Mouse (Mus musculus) stomach, postnatal 0 days (tissue): ENCODE data around the gene Pcbd2. TPM values are rescaled to one million over a fixed set of nuclear protein-coding genes. Genes with fewer than 3 reads are reported as not detected.

Experiments used
- ATAC-seq: fragments of 200-750 bp; cut with Nextera tagmentation; 2 replicates; pipeline ENCODE4 v1.8.0; 2017; ENCODE audit not compliant: low FRiP score, low TSS enrichment
- DNase-seq: peaks from one replicate; pipeline ENCODE4 v3.0.0-alpha.2; 2016; ENCODE audit warnings: low spot score
- H3K27ac ChIP-seq: fragments of 300-500 bp; sonication (generic); replicated peaks from 2 replicates; pipeline ENCODE4 v1.5.1; 2014; ENCODE audit warnings: mild to moderate bottlenecking, control low read depth
- H3K27me3 ChIP-seq: fragments of 300-500 bp; sonication (generic); 2 replicates; pipeline ENCODE4 v1.6.1; 2014; ENCODE audit warnings: low read length; ENCODE audit not compliant: control insufficient read depth, insufficient read depth
- H3K36me3 ChIP-seq: fragments of 300-500 bp; sonication (generic); 2 replicates; pipeline ENCODE4 v1.6.1; 2014; ENCODE audit warnings: low read length, mixed read lengths; ENCODE audit not compliant: control insufficient read depth, insufficient read depth
- H3K4me1 ChIP-seq: fragments of 300-500 bp; sonication (generic); replicated peaks from 2 replicates; pipeline ENCODE4 v1.6.1; 2014; ENCODE audit warnings: antibody characterized with exemption; ENCODE audit not compliant: control insufficient read depth, insufficient read depth
- H3K4me2 ChIP-seq: fragments of 300-500 bp; sonication (generic); replicated peaks from 2 replicates; pipeline ENCODE4 v1.6.1; 2014; ENCODE audit warnings: low read depth, mild to moderate bottlenecking, control low read depth, moderate library complexity
- H3K4me3 ChIP-seq: fragments of 300-500 bp; sonication (generic); 2 replicates; pipeline ENCODE4 v1.5.1; 2014; ENCODE audit warnings: low read depth, low read length, control low read depth
- H3K9ac ChIP-seq: fragments of 300-500 bp; sonication (generic); 2 replicates; pipeline ENCODE4 v1.6.1; 2014; ENCODE audit warnings: mild to moderate bottlenecking, low read length, control low read depth, mixed read lengths
- H3K9me3 ChIP-seq: fragments of 300-500 bp; sonication (generic); 2 replicates; pipeline ENCODE4 v1.6.1; 2016; ENCODE audit warnings: low read length; ENCODE audit not compliant: control insufficient read depth
- CTCF ChIP-seq: IDR thresholded peaks from 2 replicates; pipeline ENCODE4 v1.5.1; 2016; ENCODE audit warnings: antibody characterized with exemption, low read depth, mild to moderate bottlenecking, moderate library complexity
- EP300 ChIP-seq: optimal IDR thresholded peaks from 2 replicates; pipeline ENCODE3; 2016; ENCODE audit warnings: antibody characterized with exemption
- WGBS: fragments of 180-500 bp; shearing (Covaris S2); extraction: QIAGEN DNeasy Blood & Tissue Kit; methylation state at CpG from one replicate; pipeline ENCODE4 v1.1.7; 2014; 5-methylcytosine and 5-hydroxymethylcytosine counted together
- polyA plus RNA-seq: library from polyadenylated mRNA; unstranded; fragments of >200 nt; fragmentation: Nextera tagmentation; extraction: Ambion mirVana; gene quantifications from 2 replicates; pipeline ENCODE4 v1.2.1, GENCODE M21; 2015

Pcbd2 gene
- polyA plus RNA-seq, 1 experiment from 2014 or later = 71.2 TPM

- no peaks in the 10 kb centered on the region for H3K27me3 ChIP-seq
- no peak overlapping the region for H3K4me3 ChIP-seq
- DNase-seq = no peak
- no peaks in the 10 kb centered on the region for H3K36me3 ChIP-seq
- 61% methylated on average over 13 of the region's 13 CpGs for WGBS
- no peak overlapping the region for H3K9ac ChIP-seq
- H3K9me3 ChIP-seq = no peaks in the 10 kb centered on the region
- no peak overlapping the region for H3K4me2 ChIP-seq
- H3K27ac ChIP-seq = no peak overlapping the region; the same call in 1 of the 2 replicates
- no peaks in the 10 kb centered on the region for H3K4me1 ChIP-seq
- no peak for TF ChIP-seq CTCF
- TF ChIP-seq EP300 = no peak
- no peak for ATAC-seq
These were observed 27.2 kb downstream of the Pcbd2 start for GRCm38 (mm10) chr13:55754380-55754779.

GRCm38 (mm10) chr13:55756789-55757188 lies 29.6 kb downstream of the Pcbd2 start:
- Histone ChIP-seq H3K36me3 (no peaks in the 10 kb centered on the region), H3K27ac (peak overlapping the region; percentile 69), H3K4me2 (peak overlapping the region; percentile 39), H3K4me1 (no peaks in the 10 kb centered on the region), H3K9ac (peak overlapping the region; percentile 35; the same call in 1 of the 2 replicates), H3K27me3 (no peaks in the 10 kb centered on the region), H3K4me3 (peak overlapping the region; percentile 15; the same call in 1 of the 2 replicates), H3K9me3 (no peaks in the 10 kb centered on the region)
- peak; percentile 57 for ATAC-seq
- 33% methylated on average over 8 of the region's 8 CpGs for WGBS
- peak; percentile 30 for DNase-seq
- no peak for TF ChIP-seq EP300
- no peak for TF ChIP-seq CTCF

GRCm38 (mm10) chr13:55757645-55758044 lies 30.5 kb downstream of the Pcbd2 start:
- H3K9me3 ChIP-seq = no peaks in the 10 kb centered on the region
- TF ChIP-seq EP300 (no peak), CTCF (peak; percentile 74)
- H3K36me3 ChIP-seq = no peaks in the 10 kb centered on the region
- WGBS = 74% methylated on average over 6 of the region's 6 CpGs
- H3K27ac ChIP-seq = no peak overlapping the region
- DNase-seq = peak; percentile 63
- no peaks in the 10 kb centered on the region for H3K27me3 ChIP-seq
- no peaks in the 10 kb centered on the region for H3K4me1 ChIP-seq
- H3K4me3 ChIP-seq = no peak overlapping the region
- no peak overlapping the region for H3K4me2 ChIP-seq
- ATAC-seq = peak; percentile 73; the same call in 1 of the 2 replicates
- H3K9ac ChIP-seq = no peak overlapping the region

GRCm38 (mm10) chr13:55760576-55760975 lies 33.4 kb downstream of the Pcbd2 start:
- H3K27me3 ChIP-seq = no peaks in the 10 kb centered on the region
- no peak overlapping the region for H3K4me3 ChIP-seq
- no peaks in the 10 kb centered on the region for H3K4me1 ChIP-seq
- no peaks in the 10 kb centered on the region for H3K36me3 ChIP-seq
- no peak for DNase-seq
- H3K9me3 ChIP-seq = no peaks in the 10 kb centered on the region
- H3K27ac ChIP-seq = no peak overlapping the region
- H3K9ac ChIP-seq = no peak overlapping the region
- 66% methylated on average over 10 of the region's 10 CpGs for WGBS
- no peak for ATAC-seq
- no peak overlapping the region for H3K4me2 ChIP-seq
- no peak for TF ChIP-seq EP300
- no peak for TF ChIP-seq CTCF

- Histone ChIP-seq H3K36me3 (no peaks in the 10 kb centered on the region), H3K9ac (no peak overlapping the region), H3K9me3 (no peaks in the 10 kb centered on the region), H3K27ac (no peak overlapping the region), H3K4me1 (no peaks in the 10 kb centered on the region), H3K4me2 (no peak overlapping the region), H3K4me3 (no peak overlapping the region), H3K27me3 (no peaks in the 10 kb centered on the region)
- ATAC-seq = no peak
- no peak for DNase-seq
- TF ChIP-seq CTCF (no peak), EP300 (no peak)
- WGBS = 59% methylated on average over 10 of the region's 10 CpGs
These were observed 34.3 kb downstream of the Pcbd2 start for GRCm38 (mm10) chr13:55761486-55761885.

- no peak overlapping the region for H3K4me3 ChIP-seq
- DNase-seq (no peak), ATAC-seq (no peak)
- no peak overlapping the region for H3K9ac ChIP-seq
- H3K36me3 ChIP-seq = peaks cover 2% of the 10 kb centered on the region
- H3K27me3 ChIP-seq = no peaks in the 10 kb centered on the region
- no peak overlapping the region for H3K27ac ChIP-seq
- WGBS = 87% methylated on average over 7 of the region's 7 CpGs
- no peak overlapping the region for H3K4me2 ChIP-seq
- H3K4me1 ChIP-seq = no peaks in the 10 kb centered on the region
- no peaks in the 10 kb centered on the region for H3K9me3 ChIP-seq
- TF ChIP-seq CTCF (no peak), EP300 (no peak)
These were observed 47.2 kb downstream of the Pcbd2 start for GRCm38 (mm10) chr13:55774352-55774751.
